Mouse (Mus musculus) intestine, embryonic 14.5 days (tissue): ENCODE results near the gene Rbbp6. TPM values are rescaled to one million over a fixed set of nuclear protein-coding genes. Genes with fewer than 3 reads are reported as not detected.
A peak's percentile ranks its signal among the peaks of the same experiment; 100 is the strongest.

Source experiments
- ATAC-seq: fragments of 200-750 bp; cut with Nextera tagmentation; replicated peaks from 2 replicates; pipeline ENCODE4 v1.8.0; 2017; ENCODE audit warnings: low read depth, moderate number of reproducible peaks, moderate TSS enrichment, moderate library complexity; ENCODE audit not compliant: low FRiP score, low TSS enrichment
- DNase-seq: peaks from one replicate; pipeline ENCODE4 v3.0.0-alpha.2; 2018; ENCODE audit warnings: low spot score
- H3K27ac ChIP-seq: fragments of 300-500 bp; sonication (generic); 2 replicates; pipeline ENCODE4 v1.5.1; 2014; ENCODE audit warnings: low read depth, mild to moderate bottlenecking, control low read depth
- H3K27me3 ChIP-seq: fragments of 300-500 bp; sonication (generic); replicated peaks from 2 replicates; pipeline ENCODE4 v1.6.1; 2014; ENCODE audit warnings: low read length, control low read depth; ENCODE audit not compliant: control insufficient read depth, insufficient read depth
- H3K36me3 ChIP-seq: fragments of 300-500 bp; sonication (generic); 2 replicates; pipeline ENCODE4 v1.6.1; 2014; ENCODE audit warnings: low read length, control low read depth; ENCODE audit not compliant: control insufficient read depth, insufficient read depth
- H3K4me1 ChIP-seq: fragments of 300-500 bp; sonication (generic); replicated peaks from 2 replicates; pipeline ENCODE4 v1.6.1; 2014; ENCODE audit warnings: low read length, control low read depth, mixed read lengths; ENCODE audit not compliant: control insufficient read depth, insufficient read depth
- H3K4me2 ChIP-seq: fragments of 300-500 bp; sonication (generic); 2 replicates; pipeline ENCODE4 v1.6.1; 2014; ENCODE audit warnings: low read length
- H3K4me3 ChIP-seq: fragments of 300-500 bp; sonication (generic); 2 replicates; pipeline ENCODE4 v1.5.1; 2014; ENCODE audit warnings: low read depth, low read length, control low read depth, mixed read lengths
- H3K9ac ChIP-seq: fragments of 300-500 bp; sonication (generic); 2 replicates; pipeline ENCODE4 v1.6.1; 2014; ENCODE audit warnings: mild to moderate bottlenecking, low read length
- H3K9me3 ChIP-seq: fragments of 300-500 bp; sonication (generic); 2 replicates; pipeline ENCODE4 v1.6.1; 2016; ENCODE audit warnings: low read length, control low read depth; ENCODE audit not compliant: control insufficient read depth
- WGBS: fragments of 180-500 bp; shearing (Covaris S2); extraction: QIAGEN DNeasy Blood & Tissue Kit; methylation state at CpG from one replicate; pipeline ENCODE4 v1.1.7; 2014; 5-methylcytosine and 5-hydroxymethylcytosine counted together
- polyA plus RNA-seq: library from polyadenylated mRNA; unstranded; fragments of >200 nt; fragmentation: Nextera tagmentation; extraction: Ambion mirVana; gene quantifications from 2 replicates; pipeline ENCODE4 v1.2.1, GENCODE M21; 2014

Gene Rbbp6
- polyA plus RNA-seq, 1 experiment from 2014 or later: 30.2 TPM

DNA sequence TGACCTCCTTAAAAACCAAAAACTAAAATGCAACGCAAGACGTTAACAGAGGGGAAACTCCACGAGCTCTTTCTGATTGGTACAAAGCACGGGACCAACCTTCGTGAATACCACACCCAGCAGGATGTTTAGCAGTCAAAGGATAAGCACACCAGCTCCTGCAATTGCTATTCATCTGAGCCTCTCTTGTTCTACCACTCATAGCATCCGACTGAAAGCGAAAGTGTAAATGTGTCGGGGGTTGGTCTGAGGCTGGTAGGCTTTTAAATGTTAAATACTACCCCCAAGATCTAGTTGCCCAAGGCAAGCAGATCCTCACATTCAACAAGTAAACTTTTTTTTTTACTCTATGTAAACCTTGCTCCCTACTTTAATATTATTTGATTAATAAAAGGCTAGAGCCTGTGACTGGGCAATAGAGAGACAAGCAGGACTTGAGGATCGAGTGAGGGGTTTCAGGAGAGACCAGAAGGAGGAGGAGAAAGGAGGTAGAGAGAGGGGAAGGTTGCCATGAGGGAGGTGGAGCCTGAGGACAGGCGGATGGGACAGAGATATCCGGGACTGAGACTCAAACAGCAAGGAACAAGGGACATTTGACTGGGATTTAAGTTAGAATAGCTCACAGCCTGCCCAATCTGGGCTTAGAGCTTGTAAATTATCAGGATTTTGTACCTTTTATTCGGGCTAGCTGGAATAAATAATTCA lies 25.0 kb upstream of the Rbbp6 start:
- H3K4me2 ChIP-seq: peak overlapping the region; percentile 41
- no peaks in the 10 kb centered on the region for H3K9me3 ChIP-seq
- no peaks in the 10 kb centered on the region for H3K27me3 ChIP-seq
- no peak overlapping the region for H3K9ac ChIP-seq
- no peaks in the 10 kb centered on the region for H3K36me3 ChIP-seq
- ATAC-seq (no peak), DNase-seq (no peak)
- peak overlapping the region; percentile 6; the same call in 1 of the 2 replicates for H3K4me3 ChIP-seq
- 13% methylated on average over 12 of the region's 12 CpGs for WGBS
- H3K4me1 ChIP-seq: no peaks in the 10 kb centered on the region
- no peak overlapping the region for H3K27ac ChIP-seq

DNA sequence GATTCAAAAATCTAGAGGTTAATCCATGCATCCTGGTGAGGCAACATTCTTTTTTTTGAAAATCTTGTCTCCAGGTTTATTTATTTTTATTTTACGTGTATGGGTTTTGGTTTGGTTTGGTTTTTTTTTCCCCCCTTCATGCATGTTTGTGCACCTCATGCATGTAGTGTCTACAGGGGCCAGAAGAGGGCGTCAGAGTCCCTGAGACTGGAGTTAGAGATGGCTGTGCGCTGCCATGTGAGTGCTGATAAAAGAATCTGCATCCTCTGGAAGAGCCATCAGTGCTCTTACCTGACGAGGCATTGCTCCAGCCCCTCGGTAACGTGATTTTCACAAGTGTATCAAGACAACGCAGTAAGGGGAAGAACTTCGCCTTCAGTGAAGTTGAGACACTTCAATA lies 23.4 kb upstream of the Rbbp6 start:
- ATAC-seq (no peak), DNase-seq (no peak)
- Histone ChIP-seq H3K9me3 (no peaks in the 10 kb centered on the region), H3K36me3 (no peaks in the 10 kb centered on the region), H3K4me1 (no peaks in the 10 kb centered on the region), H3K4me2 (no peak overlapping the region), H3K27ac (no peak overlapping the region), H3K27me3 (no peaks in the 10 kb centered on the region), H3K9ac (no peak overlapping the region), H3K4me3 (no peak overlapping the region)
- 89% methylated on average over 8 of the region's 8 CpGs for WGBS

DNA sequence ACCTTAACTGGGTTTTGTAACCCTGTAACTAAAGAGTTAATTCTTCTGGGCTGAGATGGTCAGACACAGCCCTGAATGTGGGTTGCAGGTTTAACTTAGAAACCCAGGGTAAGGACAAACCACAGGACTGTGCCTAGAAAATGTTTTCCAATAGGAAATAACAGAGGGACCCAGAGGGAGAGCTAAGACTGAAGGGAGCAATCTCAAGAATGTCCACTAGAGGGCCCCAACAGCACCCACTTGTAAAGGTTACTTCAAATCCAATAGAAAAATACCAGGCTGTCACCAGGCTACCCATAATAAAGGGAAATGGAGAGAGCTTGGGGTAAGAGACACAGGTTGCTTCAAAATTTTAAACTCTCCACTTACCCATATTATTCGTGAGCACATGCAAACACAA lies 20.3 kb upstream of the Rbbp6 start:
- ATAC-seq (no peak; the same call in 1 of the 2 replicates), DNase-seq (peak; percentile 80)
- Histone ChIP-seq H3K9ac (no peak overlapping the region), H3K4me1 (no peaks in the 10 kb centered on the region), H3K9me3 (no peaks in the 10 kb centered on the region), H3K4me2 (no peak overlapping the region), H3K4me3 (no peak overlapping the region), H3K27me3 (no peaks in the 10 kb centered on the region), H3K36me3 (no peaks in the 10 kb centered on the region), H3K27ac (no peak overlapping the region)
- 0% methylated on average over 1 of the region's 1 CpGs for WGBS

DNA sequence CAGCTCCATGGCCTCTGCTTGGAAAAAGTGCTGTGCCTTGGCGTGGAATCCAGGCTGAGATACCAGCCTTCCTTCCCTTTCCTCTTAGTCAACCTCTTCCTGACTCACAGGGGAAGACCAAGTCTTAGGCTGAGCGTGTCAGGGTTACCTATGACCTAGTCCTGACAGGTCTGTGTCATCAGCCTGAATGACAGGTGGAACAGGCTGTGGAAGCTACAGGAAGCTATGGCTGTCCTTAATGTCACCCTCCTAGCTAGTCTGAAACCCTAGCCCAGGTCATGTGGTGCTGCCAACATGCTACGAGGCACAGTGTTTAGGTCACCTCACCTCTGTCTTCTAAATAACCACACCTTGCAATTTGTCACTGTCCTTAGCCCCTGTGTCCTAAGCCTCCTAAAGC lies 16.2 kb upstream of the Rbbp6 start:
- no peak overlapping the region for H3K27ac ChIP-seq
- WGBS: 76% methylated on average over 3 of the region's 3 CpGs
- H3K4me1 ChIP-seq: no peaks in the 10 kb centered on the region
- no peaks in the 10 kb centered on the region for H3K36me3 ChIP-seq
- no peak for ATAC-seq
- H3K9ac ChIP-seq: no peak overlapping the region
- no peaks in the 10 kb centered on the region for H3K9me3 ChIP-seq
- no peak overlapping the region for H3K4me2 ChIP-seq
- DNase-seq: no peak
- no peak overlapping the region for H3K4me3 ChIP-seq
- no peaks in the 10 kb centered on the region for H3K27me3 ChIP-seq

GRCm38 (mm10) chr7:122951464-122951863 lies 14.0 kb upstream of the Rbbp6 start:
- H3K9me3 ChIP-seq: no peaks in the 10 kb centered on the region
- no peak for DNase-seq
- ATAC-seq: no peak
- no peak overlapping the region for H3K9ac ChIP-seq
- H3K27me3 ChIP-seq: no peaks in the 10 kb centered on the region
- H3K4me1 ChIP-seq: no peaks in the 10 kb centered on the region
- no peak overlapping the region for H3K4me3 ChIP-seq
- H3K36me3 ChIP-seq: no peaks in the 10 kb centered on the region
- no peak overlapping the region for H3K27ac ChIP-seq
- no peak overlapping the region for H3K4me2 ChIP-seq
- 71% methylated on average over 4 of the region's 4 CpGs for WGBS

DNA sequence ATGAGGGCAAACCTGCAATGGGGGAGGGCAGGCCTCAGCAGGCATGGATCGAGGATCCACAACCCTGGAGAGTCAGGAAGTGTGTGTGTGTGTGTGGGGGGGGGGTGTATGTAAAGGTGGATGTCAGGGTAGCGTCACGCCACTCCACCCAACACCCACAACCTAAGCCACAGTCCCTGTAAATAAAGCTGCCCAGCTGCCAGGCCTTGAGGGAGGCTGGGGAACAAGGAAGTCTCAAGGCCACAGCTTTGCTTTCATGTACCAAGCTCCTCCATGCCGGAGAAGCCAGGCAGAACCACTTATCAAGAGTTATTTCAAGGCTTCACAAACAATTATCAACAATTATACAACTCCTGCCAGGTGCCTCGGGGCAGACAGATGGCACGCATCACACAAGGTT lies 13.4 kb upstream of the Rbbp6 start:
- Histone ChIP-seq H3K27ac (no peak overlapping the region), H3K36me3 (no peaks in the 10 kb centered on the region), H3K4me3 (no peak overlapping the region), H3K9me3 (no peaks in the 10 kb centered on the region), H3K4me2 (no peak overlapping the region), H3K9ac (no peak overlapping the region), H3K4me1 (no peaks in the 10 kb centered on the region), H3K27me3 (no peaks in the 10 kb centered on the region)
- DNase-seq (no peak), ATAC-seq (no peak)
- 55% methylated on average over 6 of the region's 6 CpGs for WGBS

GRCm38 (mm10) chr7:122954451-122955225 lies 10.8 kb upstream of the Rbbp6 start:
- no peak overlapping the region for H3K9ac ChIP-seq
- WGBS: 85% methylated on average over 11 of the region's 11 CpGs
- H3K4me1 ChIP-seq: no peaks in the 10 kb centered on the region
- H3K9me3 ChIP-seq: no peaks in the 10 kb centered on the region
- H3K36me3 ChIP-seq: no peaks in the 10 kb centered on the region
- no peak for ATAC-seq
- no peak overlapping the region for H3K27ac ChIP-seq
- DNase-seq: no peak
- H3K4me3 ChIP-seq: no peak overlapping the region
- no peak overlapping the region for H3K4me2 ChIP-seq
- no peaks in the 10 kb centered on the region for H3K27me3 ChIP-seq

GRCm38 (mm10) chr7:122955226-122955955 lies 10.1 kb upstream of the Rbbp6 start:
- Histone ChIP-seq H3K27ac (0 out of 2 replicates have a peak overlapping the region, but pooled peaks have one; percentile 5), H3K4me2 (no peak overlapping the region), H3K9me3 (no peaks in the 10 kb centered on the region), H3K36me3 (no peaks in the 10 kb centered on the region), H3K9ac (no peak overlapping the region), H3K4me3 (no peak overlapping the region), H3K27me3 (no peaks in the 10 kb centered on the region), H3K4me1 (no peaks in the 10 kb centered on the region)
- 79% methylated on average over 8 of the region's 8 CpGs for WGBS
- ATAC-seq (peak; percentile 50; the same call in 1 of the 2 replicates), DNase-seq (no peak)
